Mouse (Mus musculus) small intestine, adult 2 months (tissue): ENCODE measurements around the gene Gmpr.

Source experiments
- CTCF ChIP-seq: fragments of 200-500 bp; IDR thresholded peaks from 2 replicates; pipeline ENCODE4 v1.5.1; 2012; ENCODE audit warnings: low read depth, mild to moderate bottlenecking, control low read depth, inconsistent platforms, low read length, moderate library complexity, mixed read lengths; ENCODE audit not compliant: insufficient replicate concordance, insufficient read length; ENCODE audit errors: extremely low read depth
- POLR2A ChIP-seq: fragments of 200-500 bp; IDR thresholded peaks from 2 replicates; pipeline ENCODE4 v1.6.1; 2012; ENCODE audit warnings: low read depth, mild to moderate bottlenecking, control low read depth, inconsistent platforms, low read length, moderate library complexity

GRCm38 (mm10) chr13:45582294-45582693 is 75.0 kb downstream of the Gmpr start:
- TF ChIP-seq POLR2A, result no peak
- TF ChIP-seq CTCF, result no peak
